Mouse (Mus musculus) CD8-positive naive resting alpha-beta T cell, adult 2 months (primary cell): ENCODE data around the gene Mindy2.
A peak's percentile ranks its signal among the peaks of the same experiment; 100 is the strongest.

Experiments used
- DNase-seq, 2 experiments: peaks; one replicate each; pipeline ENCODE4 v3.0.0; 2022; ENCODE audit warnings: low read depth in 2 of 2, low spot score in 2 of 2

Gene Mindy2

DNA sequence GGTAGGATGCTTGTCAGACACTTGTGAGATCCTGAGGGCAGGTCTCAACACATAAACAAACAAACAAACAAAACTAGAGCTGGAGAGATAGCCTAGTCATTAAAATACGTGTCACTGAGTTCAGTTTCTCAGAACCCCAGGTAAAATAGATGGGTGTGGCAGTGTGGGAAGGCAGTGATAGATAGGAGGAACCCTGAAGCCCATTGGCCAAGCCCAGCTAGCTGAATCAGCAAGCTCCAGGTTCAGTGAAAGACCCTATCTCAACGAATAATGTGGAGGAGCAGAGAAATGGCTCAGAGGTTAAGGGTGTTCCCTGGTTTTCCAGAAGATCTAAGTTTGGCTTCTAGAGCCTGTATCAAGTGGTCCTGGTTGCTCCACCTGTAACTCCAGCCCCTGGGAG is 12.2 kb upstream of the Mindy2 start:
- DNase-seq = no peak

GRCm38 (mm10) chr9:70668048-70668447 is 11.1 kb upstream of the Mindy2 start:
- peak in 1 of 2 experiments; percentile 31 for DNase-seq

DNA sequence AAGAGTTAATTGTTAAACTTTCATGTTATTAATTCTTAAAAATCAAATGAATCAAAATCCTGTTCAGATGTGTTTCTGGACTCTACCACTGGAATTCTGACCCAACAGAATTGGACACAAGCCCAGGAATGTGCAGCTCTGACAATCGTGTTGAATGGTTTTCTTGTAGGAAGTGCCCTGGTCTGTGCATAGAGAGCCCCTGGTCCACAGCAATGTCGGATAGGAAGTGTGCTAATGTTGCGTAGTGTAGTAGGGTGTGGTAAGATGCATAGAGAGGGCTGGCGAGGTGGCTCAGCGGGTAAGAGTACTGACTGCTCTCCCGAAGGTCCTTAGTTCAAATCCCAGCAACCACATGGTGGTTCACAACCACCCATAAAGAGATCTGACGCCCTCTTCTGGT is 9.8 kb upstream of the Mindy2 start:
- no peak for DNase-seq

- DNase-seq = no peak
Observed at GRCm38 (mm10) chr9:70665372-70666145, 8.6 kb upstream of the Mindy2 start.

DNA sequence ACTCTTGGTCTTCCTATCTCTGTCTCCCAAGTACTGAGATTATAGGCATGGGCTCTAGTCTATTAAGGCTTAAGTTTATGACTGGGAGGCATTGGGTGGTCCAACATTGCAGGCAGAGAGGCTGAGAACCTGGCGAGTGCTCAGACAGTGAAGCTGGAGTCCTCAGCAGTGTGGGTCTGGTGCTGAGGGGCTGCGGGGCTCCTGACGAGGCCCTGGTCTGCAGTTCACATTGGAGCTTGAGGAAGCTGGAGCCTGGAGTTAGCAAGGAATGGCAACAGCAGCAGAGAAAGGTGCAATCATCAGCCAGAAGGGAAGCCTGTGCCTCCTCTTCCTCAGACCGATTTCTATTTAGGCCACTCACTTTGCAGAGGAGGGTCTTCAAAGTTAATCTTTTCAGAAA is 7.9 kb upstream of the Mindy2 start:
- DNase-seq = no peak

DNA sequence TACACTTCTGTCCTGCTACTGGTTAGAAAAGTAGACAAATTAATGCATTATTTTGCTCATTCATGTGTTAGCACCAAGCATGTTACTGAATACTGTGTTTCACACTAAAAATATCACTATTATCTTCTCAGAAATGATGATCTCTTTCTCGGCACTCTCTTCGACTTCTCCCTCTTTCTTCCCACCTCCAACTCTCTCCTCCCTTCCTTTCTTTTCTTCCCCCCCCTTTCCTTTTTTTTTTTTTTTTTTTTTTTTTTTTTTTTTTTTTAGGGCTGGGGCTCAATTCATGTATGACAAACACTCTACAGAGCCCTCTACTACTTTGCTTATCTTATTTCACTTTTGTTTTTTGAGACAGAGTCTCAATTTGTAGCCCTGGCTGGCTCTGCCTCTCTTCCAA is 1.3 kb upstream of the Mindy2 start:
- DNase-seq = no peak

DNA sequence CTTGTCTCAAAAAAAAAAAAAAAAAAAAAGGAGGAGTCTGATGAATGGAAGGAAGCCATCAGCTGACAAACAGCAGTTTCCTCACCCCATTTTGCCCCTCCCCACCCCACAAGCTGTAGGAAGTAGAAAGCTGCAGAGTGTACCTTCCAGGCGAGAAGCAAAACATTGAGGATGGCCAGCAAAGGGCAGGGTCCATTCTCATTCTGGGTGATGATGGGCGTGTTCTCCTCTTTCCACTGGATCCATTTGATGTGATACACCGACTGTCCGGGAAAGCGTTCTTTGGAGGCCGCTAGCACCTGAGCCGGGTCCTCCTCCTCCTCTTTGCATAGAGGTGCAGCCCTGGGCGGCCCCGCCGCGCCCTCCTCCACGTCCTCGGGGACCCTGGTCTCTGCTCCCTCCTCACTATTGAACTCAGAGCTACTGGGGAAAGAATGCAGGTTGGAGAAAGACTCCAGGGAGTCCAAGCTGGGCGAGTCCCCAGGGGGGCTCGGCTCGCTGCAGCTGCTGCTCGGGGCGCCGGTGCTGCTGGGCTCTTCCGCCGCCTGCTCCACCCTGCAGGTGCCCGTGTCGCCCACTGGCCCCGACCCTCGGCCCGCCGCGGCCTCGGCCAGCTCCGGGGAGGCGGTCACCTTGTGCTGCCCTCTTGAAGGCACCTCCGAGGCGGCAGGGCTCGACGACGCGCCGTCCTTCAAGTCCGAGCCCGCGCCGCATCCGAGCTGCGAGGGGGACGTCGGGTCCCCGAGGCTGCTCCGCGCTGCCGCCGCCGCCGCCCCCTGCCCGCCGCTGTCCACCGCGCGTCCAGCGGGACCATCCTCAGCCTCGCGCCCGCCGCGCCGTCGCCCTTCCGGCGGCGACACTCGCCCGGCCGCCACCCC is 605 bp downstream of the Mindy2 start, which contains the start of gene Gm10642:
Gene Gm10642, plus strand, starts transcription at position 122 of the 878 bp plus-strand sequence.
- peak; percentile 32 to 67 for DNase-seq

DNA sequence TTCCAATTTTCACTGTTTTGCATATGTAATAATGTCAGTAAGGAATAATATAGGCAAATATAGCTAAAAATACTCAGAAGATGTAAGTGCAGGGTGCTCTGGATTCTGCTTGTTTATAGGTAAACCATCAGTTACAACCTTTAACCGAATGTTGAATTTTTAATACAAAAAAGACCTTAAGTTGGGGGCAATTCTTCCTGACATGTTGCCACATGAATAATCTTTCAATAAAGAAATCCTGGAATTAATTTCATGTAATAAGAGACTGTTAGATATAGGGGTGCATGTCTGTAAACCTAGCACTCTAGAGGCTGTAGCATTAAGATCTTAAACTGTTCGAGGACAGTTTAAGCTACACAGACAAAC is 1.2 kb downstream of the Mindy2 start:
- no peak for DNase-seq

GRCm38 (mm10) chr9:70654496-70654895 is 2.5 kb downstream of the Mindy2 start:
- DNase-seq = no peak

- DNase-seq = no peak
Observed at GRCm38 (mm10) chr9:70653875-70654274, 3.1 kb downstream of the Mindy2 start.

GRCm38 (mm10) chr9:70652221-70652620 is 4.8 kb downstream of the Mindy2 start:
- no peak for DNase-seq

- DNase-seq = no peak
Observed at GRCm38 (mm10) chr9:70650994-70651393, 6.0 kb downstream of the Mindy2 start.

GRCm38 (mm10) chr9:70650260-70650659 is 6.7 kb downstream of the Mindy2 start:
- no peak for DNase-seq

DNA sequence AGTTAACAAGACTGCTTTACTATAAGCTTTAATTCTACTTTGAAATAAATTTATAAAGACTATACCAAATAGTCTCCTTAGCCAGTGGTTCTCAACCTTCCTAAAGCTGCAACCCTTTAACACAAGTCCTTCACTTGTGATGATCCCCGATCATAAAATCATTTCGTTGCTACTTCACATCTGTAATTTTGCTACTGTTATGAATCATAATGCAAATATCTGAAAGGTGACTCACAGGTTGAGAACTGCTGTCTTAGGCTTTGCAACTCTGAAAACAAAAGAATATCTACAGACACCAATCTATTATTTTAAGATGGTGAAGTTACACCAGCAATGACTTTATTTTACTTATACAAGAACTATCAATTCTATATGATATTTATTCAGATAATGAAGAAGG is 20.2 kb downstream of the Mindy2 start:
- DNase-seq = no peak

- no peak for DNase-seq
Observed at GRCm38 (mm10) chr9:70631665-70632064, 25.3 kb downstream of the Mindy2 start.

DNA sequence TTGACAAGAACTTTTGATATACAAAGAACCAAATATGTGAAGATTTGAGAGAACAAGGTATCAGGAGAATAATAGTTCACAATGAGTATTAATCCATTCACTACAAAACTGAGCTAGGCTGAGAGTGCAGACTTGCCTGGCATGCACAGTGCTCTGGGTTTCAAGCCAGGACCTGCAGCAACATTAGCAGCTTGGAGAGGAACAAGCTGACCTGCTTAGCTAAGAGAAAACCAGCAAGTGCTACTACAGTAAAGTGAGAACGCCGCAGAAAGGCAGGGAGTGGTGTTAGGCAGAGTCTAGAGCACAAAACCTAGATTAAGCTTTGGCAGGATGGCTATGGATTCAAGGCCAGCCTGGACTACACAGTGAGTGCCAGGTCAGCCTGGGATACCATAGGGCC is 27.3 kb downstream of the Mindy2 start:
- no peak for DNase-seq

GRCm38 (mm10) chr9:70611026-70611673 is 45.8 kb downstream of the Mindy2 start:
- DNase-seq = no peak

DNA sequence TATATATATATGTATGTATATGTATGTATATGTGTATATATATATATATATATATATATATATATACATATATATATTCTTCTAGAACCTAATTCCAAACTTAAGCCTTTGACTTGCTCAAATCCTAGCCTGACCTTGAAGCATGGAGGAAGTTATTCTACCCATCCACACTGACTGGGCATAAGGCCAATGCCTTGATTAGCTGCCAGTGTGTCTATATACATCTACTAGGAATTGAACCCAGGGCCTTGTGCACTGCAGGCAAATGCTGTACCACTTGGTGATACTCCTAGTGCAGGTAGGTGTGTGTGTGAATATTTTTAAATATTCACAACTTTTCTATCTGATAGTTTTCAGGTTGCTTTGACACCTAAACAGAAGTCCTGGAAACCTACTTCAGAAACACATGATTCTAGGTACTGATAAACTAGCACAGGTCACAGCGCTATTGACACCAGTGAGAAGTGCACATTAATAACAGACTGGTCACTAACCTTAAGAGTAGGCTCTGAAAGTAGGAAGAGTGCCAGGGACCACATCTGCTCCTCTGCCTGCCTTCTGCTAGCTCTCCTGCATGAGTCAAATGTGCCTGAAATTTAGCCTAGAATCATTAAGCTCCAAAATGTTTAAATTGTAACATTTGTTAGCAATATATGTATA is 54.7 kb downstream of the Mindy2 start:
- DNase-seq = no peak

DNA sequence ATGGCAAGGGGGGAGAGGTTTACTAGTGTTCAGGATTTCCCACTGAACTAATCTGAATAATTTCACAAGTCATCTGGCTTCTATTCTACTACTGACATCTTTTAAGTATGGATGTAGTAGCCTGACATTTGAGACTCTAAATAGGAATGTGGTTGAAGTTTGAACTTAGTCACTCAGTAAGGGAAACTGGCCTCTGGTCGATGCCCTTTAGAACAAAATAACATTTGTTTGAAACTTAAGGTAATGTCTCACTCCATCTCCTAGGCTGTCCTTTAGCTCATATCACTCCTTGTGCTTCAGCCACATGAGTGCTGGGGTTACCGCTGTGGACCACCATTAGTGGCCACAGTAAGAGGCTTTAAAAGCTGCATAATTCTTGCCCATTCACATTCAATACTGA is 58.7 kb downstream of the Mindy2 start:
- no peak for DNase-seq

GRCm38 (mm10) chr9:70591486-70591885 is 65.5 kb downstream of the Mindy2 start:
- DNase-seq = no peak

DNA sequence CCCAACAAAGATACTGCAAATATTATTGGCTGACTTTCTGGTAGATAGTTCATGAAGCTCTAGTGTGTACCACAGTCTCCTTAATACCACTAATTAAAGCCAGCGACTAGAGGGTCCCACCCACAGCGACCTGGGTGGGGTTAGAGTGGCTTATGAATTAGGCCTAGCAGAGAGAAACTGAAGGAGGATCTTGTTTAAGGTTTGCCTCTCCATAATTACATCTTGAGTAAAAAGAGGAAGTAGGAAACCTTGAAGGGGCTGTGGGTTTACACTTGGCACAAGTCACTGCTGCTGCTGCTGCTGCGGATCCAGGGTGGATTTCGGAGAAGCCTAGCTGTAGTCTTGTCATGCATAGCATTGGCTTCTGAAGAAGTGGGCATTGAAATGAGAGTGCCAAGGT is 66.2 kb downstream of the Mindy2 start:
- no peak for DNase-seq
